Mouse (Mus musculus) liver, adult 2 months (tissue): ENCODE data around the gene Itga4. TPM values are rescaled to one million over a fixed set of nuclear protein-coding genes. Genes with fewer than 3 reads are reported as not detected.

ENCODE experiments used
- DNase-seq: peaks from one replicate; pipeline ENCODE4 v3.0.0-alpha.2; 2011; ENCODE audit warnings: low read depth, low spot score; ENCODE audit errors: extremely low read depth
- H3K27ac ChIP-seq: fragments of 200-500 bp; replicated peaks from 2 replicates; pipeline ENCODE4 v1.5.1; 2012; ENCODE audit warnings: low read depth, mild to moderate bottlenecking, control low read depth, inconsistent platforms, low read length; ENCODE audit not compliant: insufficient read depth
- H3K27me3 ChIP-seq: fragments of 200-500 bp; 2 replicates; pipeline ENCODE4 v1.6.1; 2012; ENCODE audit warnings: mild to moderate bottlenecking, moderate library complexity, low read length, inconsistent platforms; ENCODE audit not compliant: control insufficient read depth, insufficient read depth
- H3K36me3 ChIP-seq: fragments of 200-500 bp; 2 replicates; pipeline ENCODE4 v1.6.1; 2012; ENCODE audit warnings: low read length, inconsistent platforms; ENCODE audit not compliant: control insufficient read depth, insufficient read depth
- H3K4me1 ChIP-seq: fragments of 200-500 bp; 2 replicates; pipeline ENCODE4 v1.6.1; 2011; ENCODE audit warnings: low read length; ENCODE audit not compliant: control insufficient read depth, insufficient read depth
- H3K4me3 ChIP-seq: fragments of 200-500 bp; 2 replicates; pipeline ENCODE4 v1.5.1; 2011; ENCODE audit warnings: low read depth, mild to moderate bottlenecking, control low read depth, low read length, moderate library complexity; ENCODE audit not compliant: insufficient read depth
- H3K79me2 ChIP-seq: fragments of 200-500 bp; 2 replicates; pipeline ENCODE4 v1.6.1; 2012; ENCODE audit warnings: inconsistent platforms, mild to moderate bottlenecking, low read length, moderate library complexity; ENCODE audit not compliant: control insufficient read depth, insufficient read depth
- H3K9ac ChIP-seq: fragments of 200-500 bp; 2 replicates; pipeline ENCODE4 v1.6.1; 2012; ENCODE audit warnings: low read depth, mild to moderate bottlenecking, control low read depth, inconsistent platforms, low read length
- CTCF ChIP-seq: fragments of 200-500 bp; IDR thresholded peaks from 2 replicates; pipeline ENCODE4 v1.5.1; 2011; ENCODE audit warnings: low read depth, low read length, control low read depth
- POLR2A ChIP-seq: fragments of 200-500 bp; IDR thresholded peaks from 2 replicates; pipeline ENCODE4 v1.6.1; 2011; ENCODE audit warnings: low read length, control low read depth; ENCODE audit not compliant: insufficient read depth; ENCODE audit errors: extremely low read depth
- WGBS: fragments of 180-500 bp; shearing (Covaris S2); methylation state at CpG from one replicate; pipeline ENCODE4 v1.1.7; 2018; 5-methylcytosine and 5-hydroxymethylcytosine counted together
- polyA plus RNA-seq: library from polyadenylated mRNA; depleted of rRNA; stranded (reverse); fragments of >200 nt; gene quantifications from 2 replicates; pipeline ENCODE4 v1.2.3, GENCODE M21; 2012
- total RNA-seq: library from RNA; depleted of rRNA; stranded (reverse); fragments of >200 nt; gene quantifications from 2 replicates; pipeline ENCODE4 v1.2.3, GENCODE M21; 2014

Itga4 gene
- total and polyA plus RNA-seq, 2 experiments = 0.48 to 2.0 TPM

- no peak overlapping the region for H3K27ac ChIP-seq
These were observed 27.4 kb upstream of the Itga4 start for GRCm38 (mm10) chr2:79227805-79228241.

GRCm38 (mm10) chr2:79231056-79231949 is 23.9 kb upstream of the Itga4 start:
- no peak overlapping the region for H3K27ac ChIP-seq

More at GRCm38 (mm10) chr2:79227805-79228241, 27.4 kb upstream of the Itga4 start:
- H3K36me3 ChIP-seq = no peaks in the 10 kb centered on the region
- DNase-seq = peak; percentile 24
- no peak overlapping the region for H3K4me3 ChIP-seq
- H3K9ac ChIP-seq = no peak overlapping the region
- H3K4me1 ChIP-seq = no peaks in the 10 kb centered on the region
- H3K27me3 ChIP-seq = no peaks in the 10 kb centered on the region
- H3K79me2 ChIP-seq = no peaks in the 10 kb centered on the region
- TF ChIP-seq CTCF (no peak), POLR2A (no peak)
- WGBS = 74% methylated on average over 4 of the region's 4 CpGs

GRCm38 (mm10) chr2:79235767-79236487 is 19.3 kb upstream of the Itga4 start:
- no peaks in the 10 kb centered on the region for H3K36me3 ChIP-seq
- H3K27me3 ChIP-seq = no peaks in the 10 kb centered on the region
- WGBS = 81% methylated on average over 8 of the region's 8 CpGs
- no peaks in the 10 kb centered on the region for H3K4me1 ChIP-seq
- no peak overlapping the region for H3K27ac ChIP-seq
- H3K4me3 ChIP-seq = no peak overlapping the region
- no peak overlapping the region for H3K9ac ChIP-seq
- TF ChIP-seq CTCF (no peak), POLR2A (no peak)
- no peak for DNase-seq
- H3K79me2 ChIP-seq = no peaks in the 10 kb centered on the region

More at GRCm38 (mm10) chr2:79231056-79231949, 23.9 kb upstream of the Itga4 start:
- TF ChIP-seq CTCF = no peak
- TF ChIP-seq POLR2A = no peak
- Histone ChIP-seq H3K4me1 (no peaks in the 10 kb centered on the region), H3K9ac (no peak overlapping the region), H3K36me3 (no peaks in the 10 kb centered on the region), H3K4me3 (no peak overlapping the region), H3K27me3 (no peaks in the 10 kb centered on the region), H3K79me2 (no peaks in the 10 kb centered on the region)
- DNase-seq = no peak
- 94% methylated on average over 4 of the region's 4 CpGs for WGBS

- H3K27ac ChIP-seq = no peak overlapping the region
- H3K36me3 ChIP-seq = no peaks in the 10 kb centered on the region
- DNase-seq = peak; percentile 11
- TF ChIP-seq POLR2A (no peak), CTCF (no peak)
- H3K27me3 ChIP-seq = no peaks in the 10 kb centered on the region
- WGBS = 60% methylated on average over 6 of the region's 6 CpGs
- no peaks in the 10 kb centered on the region for H3K79me2 ChIP-seq
- no peak overlapping the region for H3K4me3 ChIP-seq
- H3K4me1 ChIP-seq = no peaks in the 10 kb centered on the region
- no peak overlapping the region for H3K9ac ChIP-seq
These were observed 18.0 kb upstream of the Itga4 start for GRCm38 (mm10) chr2:79237216-79237615.

- 73% methylated on average over 5 of the region's 5 CpGs for WGBS
- no peak overlapping the region for H3K9ac ChIP-seq
- H3K27ac ChIP-seq = no peak overlapping the region
- H3K79me2 ChIP-seq = no peaks in the 10 kb centered on the region
- no peak for DNase-seq
- no peak overlapping the region for H3K4me3 ChIP-seq
- no peaks in the 10 kb centered on the region for H3K27me3 ChIP-seq
- H3K36me3 ChIP-seq = no peaks in the 10 kb centered on the region
- H3K4me1 ChIP-seq = no peaks in the 10 kb centered on the region
- no peak for TF ChIP-seq CTCF
- TF ChIP-seq POLR2A = no peak
These were observed 10.9 kb upstream of the Itga4 start for GRCm38 (mm10) chr2:79244276-79244675.

DNA sequence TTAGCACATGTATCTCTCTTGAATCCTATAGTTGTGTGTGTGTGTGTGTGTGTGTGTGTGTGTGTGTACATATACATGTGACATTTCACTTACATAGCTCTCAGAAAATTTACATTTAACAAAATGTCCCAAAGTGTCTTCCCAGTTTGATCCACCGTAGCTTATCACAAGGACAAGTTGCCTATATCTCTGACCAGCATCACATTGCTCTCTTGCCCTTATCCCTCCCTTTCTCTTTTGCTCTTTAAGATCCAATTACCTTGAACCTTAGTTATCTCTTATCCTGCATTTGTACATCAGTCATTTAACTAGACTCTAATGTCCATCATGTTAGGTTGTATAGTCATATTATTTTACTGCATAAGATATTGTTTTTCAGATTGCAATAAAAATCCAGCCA is 10.5 kb upstream of the Itga4 start:
- Histone ChIP-seq H3K9ac (no peak overlapping the region), H3K36me3 (no peaks in the 10 kb centered on the region), H3K4me1 (no peaks in the 10 kb centered on the region), H3K4me3 (no peak overlapping the region), H3K27ac (no peak overlapping the region), H3K27me3 (no peaks in the 10 kb centered on the region), H3K79me2 (no peaks in the 10 kb centered on the region)
- TF ChIP-seq CTCF (no peak), POLR2A (no peak)
- 94% methylated on average over 1 of the region's 1 CpGs for WGBS
- no peak for DNase-seq
